Mouse (Mus musculus): ENCODE measurements around the gene Cyth1. TPM values are rescaled to one million over a fixed set of nuclear protein-coding genes. Genes with fewer than 3 reads are reported as not detected.

Gene Cyth1
- polyA plus RNA-seq, 1 experiment, result 6.1 TPM

GRCm38 (mm10) chr11:118263146-118263545 lies 14.8 kb upstream of the Cyth1 start:
- peaks cover 59% of the 10 kb centered on the region for H3K36me3 ChIP-seq (ENCODE audit: control insufficient read depth, insufficient read depth, low read length, poor library complexity, severe bottlenecking)

GRCm38 (mm10) chr11:118260081-118260480 lies 11.7 kb upstream of the Cyth1 start:
- TF ChIP-seq CTCF (IDR thresholded peaks at IDR 0.05; ENCODE audit: low read depth, low read length), result no peak
- TF ChIP-seq EP300 (IDR thresholded peaks at IDR 0.05; ENCODE audit: insufficient read depth, low read depth, low read length), result no peak
- no peak for TF ChIP-seq POLR2A (IDR thresholded peaks at IDR 0.05; ENCODE audit: insufficient read depth, low read length)
- Histone ChIP-seq H3K36me3 (ENCODE audit: control insufficient read depth, insufficient read depth, low read length, poor library complexity, severe bottlenecking) (peaks cover 38% of the 10 kb centered on the region), H3K9ac (ENCODE audit: low read depth, poor library complexity, severe bottlenecking) (no peak overlapping the region), H3K27me3 (ENCODE audit: control insufficient read depth, insufficient read depth, low read length, poor library complexity, severe bottlenecking) (no peaks in the 10 kb centered on the region), H3K4me3 (ENCODE audit: low read depth, low read length) (no peak overlapping the region), H3K4me1 (ENCODE audit: control insufficient read depth, insufficient read depth, low read length) (no peaks in the 10 kb centered on the region), H3K27ac (ENCODE audit: insufficient read depth, low read length) (no peak overlapping the region), H3K9me3 (replicated peaks; ENCODE audit: control insufficient read depth, insufficient read depth, low read length, poor library complexity, severe bottlenecking) (no peaks in the 10 kb centered on the region)

More at GRCm38 (mm10) chr11:118263146-118263545, 14.8 kb upstream of the Cyth1 start:
- no peak overlapping the region for H3K4me3 ChIP-seq (ENCODE audit: low read depth, low read length)
- H3K4me1 ChIP-seq (ENCODE audit: control insufficient read depth, insufficient read depth, low read length), result no peaks in the 10 kb centered on the region
- H3K27ac ChIP-seq (ENCODE audit: insufficient read depth, low read length), result no peak overlapping the region
- no peak overlapping the region for H3K9ac ChIP-seq (ENCODE audit: low read depth, poor library complexity, severe bottlenecking)
- TF ChIP-seq EP300 (IDR thresholded peaks at IDR 0.05; ENCODE audit: insufficient read depth, low read depth, low read length), result no peak
- no peak for TF ChIP-seq CTCF (IDR thresholded peaks at IDR 0.05; ENCODE audit: low read depth, low read length)
- TF ChIP-seq POLR2A (IDR thresholded peaks at IDR 0.05; ENCODE audit: insufficient read depth, low read length), result no peak
- H3K9me3 ChIP-seq (replicated peaks; ENCODE audit: control insufficient read depth, insufficient read depth, low read length, poor library complexity, severe bottlenecking), result no peaks in the 10 kb centered on the region
- H3K27me3 ChIP-seq (ENCODE audit: control insufficient read depth, insufficient read depth, low read length, poor library complexity, severe bottlenecking), result no peaks in the 10 kb centered on the region

- Histone ChIP-seq H3K27me3 (ENCODE audit: control insufficient read depth, insufficient read depth, low read length, poor library complexity, severe bottlenecking) (no peaks in the 10 kb centered on the region), H3K9ac (ENCODE audit: low read depth, poor library complexity, severe bottlenecking) (no peak overlapping the region), H3K4me3 (ENCODE audit: low read depth, low read length) (no peak overlapping the region), H3K27ac (ENCODE audit: insufficient read depth, low read length) (no peak overlapping the region), H3K36me3 (ENCODE audit: control insufficient read depth, insufficient read depth, low read length, poor library complexity, severe bottlenecking) (peaks cover 33% of the 10 kb centered on the region), H3K9me3 (replicated peaks; ENCODE audit: control insufficient read depth, insufficient read depth, low read length, poor library complexity, severe bottlenecking) (no peaks in the 10 kb centered on the region), H3K4me1 (ENCODE audit: control insufficient read depth, insufficient read depth, low read length) (no peaks in the 10 kb centered on the region)
- TF ChIP-seq POLR2A (IDR thresholded peaks at IDR 0.05; ENCODE audit: insufficient read depth, low read length), result no peak
These were observed 11.2 kb upstream of the Cyth1 start for GRCm38 (mm10) chr11:118259580-118259979.

- H3K4me3 ChIP-seq (ENCODE audit: low read depth, low read length), result no peak overlapping the region
- peaks cover 15% of the 10 kb centered on the region for H3K36me3 ChIP-seq (ENCODE audit: control insufficient read depth, insufficient read depth, low read length, poor library complexity, severe bottlenecking)
- no peak overlapping the region for H3K27ac ChIP-seq (ENCODE audit: insufficient read depth, low read length)
- TF ChIP-seq CTCF (IDR thresholded peaks at IDR 0.05; ENCODE audit: low read depth, low read length) (no peak), EP300 (IDR thresholded peaks at IDR 0.05; ENCODE audit: insufficient read depth, low read depth, low read length) (no peak), POLR2A (IDR thresholded peaks at IDR 0.05; ENCODE audit: insufficient read depth, low read length) (no peak)
- H3K4me1 ChIP-seq (ENCODE audit: control insufficient read depth, insufficient read depth, low read length), result peaks cover 3% of the 10 kb centered on the region
- no peaks in the 10 kb centered on the region for H3K27me3 ChIP-seq (ENCODE audit: control insufficient read depth, insufficient read depth, low read length, poor library complexity, severe bottlenecking)
- no peaks in the 10 kb centered on the region for H3K9me3 ChIP-seq (replicated peaks; ENCODE audit: control insufficient read depth, insufficient read depth, low read length, poor library complexity, severe bottlenecking)
- H3K9ac ChIP-seq (ENCODE audit: low read depth, poor library complexity, severe bottlenecking), result no peak overlapping the region
These were observed 8.0 kb upstream of the Cyth1 start for GRCm38 (mm10) chr11:118256371-118256770.

- TF ChIP-seq EP300 (IDR thresholded peaks at IDR 0.05; ENCODE audit: insufficient read depth, low read depth, low read length) (no peak), CTCF (IDR thresholded peaks at IDR 0.05; ENCODE audit: low read depth, low read length) (no peak), POLR2A (IDR thresholded peaks at IDR 0.05; ENCODE audit: insufficient read depth, low read length) (no peak)
- Histone ChIP-seq H3K27me3 (ENCODE audit: control insufficient read depth, insufficient read depth, low read length, poor library complexity, severe bottlenecking) (no peaks in the 10 kb centered on the region), H3K4me3 (ENCODE audit: low read depth, low read length) (no peak overlapping the region), H3K9me3 (replicated peaks; ENCODE audit: control insufficient read depth, insufficient read depth, low read length, poor library complexity, severe bottlenecking) (no peaks in the 10 kb centered on the region), H3K36me3 (ENCODE audit: control insufficient read depth, insufficient read depth, low read length, poor library complexity, severe bottlenecking) (peaks cover 3% of the 10 kb centered on the region; the same call in 1 of the 2 replicates), H3K27ac (ENCODE audit: insufficient read depth, low read length) (no peak overlapping the region), H3K9ac (ENCODE audit: low read depth, poor library complexity, severe bottlenecking) (no peak overlapping the region), H3K4me1 (ENCODE audit: control insufficient read depth, insufficient read depth, low read length) (peaks cover 3% of the 10 kb centered on the region)
These were observed 6.0 kb upstream of the Cyth1 start for GRCm38 (mm10) chr11:118254159-118254951.

- H3K9me3 ChIP-seq (replicated peaks; ENCODE audit: control insufficient read depth, insufficient read depth, low read length, poor library complexity, severe bottlenecking), result no peaks in the 10 kb centered on the region
- H3K27ac ChIP-seq (ENCODE audit: insufficient read depth, low read length), result no peak overlapping the region
- no peak overlapping the region for H3K9ac ChIP-seq (ENCODE audit: low read depth, poor library complexity, severe bottlenecking)
- H3K4me1 ChIP-seq (ENCODE audit: control insufficient read depth, insufficient read depth, low read length), result peaks cover 3% of the 10 kb centered on the region
- no peaks in the 10 kb centered on the region for H3K27me3 ChIP-seq (ENCODE audit: control insufficient read depth, insufficient read depth, low read length, poor library complexity, severe bottlenecking)
- H3K36me3 ChIP-seq (ENCODE audit: control insufficient read depth, insufficient read depth, low read length, poor library complexity, severe bottlenecking), result no peaks in the 10 kb centered on the region
- TF ChIP-seq CTCF (IDR thresholded peaks at IDR 0.05; ENCODE audit: low read depth, low read length) (no peak), POLR2A (IDR thresholded peaks at IDR 0.05; ENCODE audit: insufficient read depth, low read length) (no peak), EP300 (IDR thresholded peaks at IDR 0.05; ENCODE audit: insufficient read depth, low read depth, low read length) (no peak)
- no peak overlapping the region for H3K4me3 ChIP-seq (ENCODE audit: low read depth, low read length)
These were observed 5.2 kb upstream of the Cyth1 start for GRCm38 (mm10) chr11:118253447-118254158.

Measured in ES-Bruce4 (cell line).